Mouse (Mus musculus) olfactory bulb, adult 2 months (tissue): ENCODE data around the gene Ppox.

ENCODE experiments used
- CTCF ChIP-seq: fragments of 200-500 bp; IDR thresholded peaks from 2 replicates; pipeline ENCODE4 v1.5.1; 2012; ENCODE audit warnings: low read depth, mild to moderate bottlenecking, low read length, moderate library complexity; ENCODE audit not compliant: insufficient read depth
- POLR2A ChIP-seq: fragments of 200-500 bp; IDR thresholded peaks from 2 replicates; pipeline ENCODE4 v1.6.1; 2012; ENCODE audit warnings: mild to moderate bottlenecking, low read depth, low read length, moderate library complexity; ENCODE audit not compliant: insufficient read depth

DNA sequence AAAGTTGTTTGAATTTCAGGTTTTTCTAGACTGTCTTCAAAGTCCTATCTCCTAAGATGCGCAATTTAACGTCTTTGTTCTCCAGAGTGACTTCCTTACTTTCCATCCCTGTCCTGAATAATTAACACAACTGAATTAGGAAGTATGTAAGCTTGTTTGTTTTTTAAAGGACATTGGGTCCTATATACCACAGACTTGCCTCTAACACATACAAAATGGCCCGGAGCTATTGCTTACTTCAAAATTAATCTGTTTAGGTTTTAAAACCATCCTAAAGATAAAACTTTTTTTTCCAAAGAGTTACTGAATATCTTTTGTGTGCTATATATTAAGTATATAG lies 14.0 kb upstream of the Ppox start:
- TF ChIP-seq CTCF (no peak), POLR2A (no peak)
